Mouse (Mus musculus) R1 (cell line): ENCODE measurements around the gene Bbs4.

Experiments
- DNase-seq: peaks from one replicate; pipeline ENCODE4 v3.0.0-alpha.2; 2018; ENCODE audit warnings: low read depth, low spot score

The Bbs4 gene

GRCm38 (mm10) chr9:59291688-59292492 is 61.4 kb downstream of the Bbs4 start:
- DNase-seq: no peak

- DNase-seq: peak; percentile 98
These were observed 62.2 kb downstream of the Bbs4 start, which contains the start of gene Adpgk for GRCm38 (mm10) chr9:59290957-59291687. Gene Adpgk, plus strand, starts transcription at chr9:59291558.

- no peak for DNase-seq
These were observed 63.7 kb downstream of the Bbs4 start for GRCm38 (mm10) chr9:59289529-59290115.

GRCm38 (mm10) chr9:59288685-59289410 is 64.5 kb downstream of the Bbs4 start:
- no peak for DNase-seq

- DNase-seq: no peak
These were observed 65.2 kb downstream of the Bbs4 start for GRCm38 (mm10) chr9:59288058-59288457.

GRCm38 (mm10) chr9:59285614-59286013 is 67.7 kb downstream of the Bbs4 start:
- no peak for DNase-seq

- DNase-seq: no peak
These were observed 70.7 kb downstream of the Bbs4 start for GRCm38 (mm10) chr9:59282683-59282986.

- peak; percentile 80 for DNase-seq
These were observed 71.2 kb downstream of the Bbs4 start for GRCm38 (mm10) chr9:59281871-59282682.

- DNase-seq: no peak
These were observed 72.4 kb downstream of the Bbs4 start for GRCm38 (mm10) chr9:59280888-59281287.

GRCm38 (mm10) chr9:59278694-59279093 is 74.6 kb downstream of the Bbs4 start:
- DNase-seq: no peak

- DNase-seq: no peak
These were observed 75.1 kb downstream of the Bbs4 start for GRCm38 (mm10) chr9:59278199-59278598.

GRCm38 (mm10) chr9:59274846-59275455 is 78.4 kb downstream of the Bbs4 start:
- DNase-seq: peak; percentile 87

- peak; percentile 88 for DNase-seq
These were observed 80.1 kb downstream of the Bbs4 start for GRCm38 (mm10) chr9:59273199-59273598.
